Mouse (Mus musculus): ENCODE results near the gene Kbtbd2. TPM values are rescaled to one million over a fixed set of nuclear protein-coding genes. Genes with fewer than 3 reads are reported as not detected.

The Kbtbd2 gene
- polyA plus RNA-seq, 1 experiment, result 16.3 TPM

DNA sequence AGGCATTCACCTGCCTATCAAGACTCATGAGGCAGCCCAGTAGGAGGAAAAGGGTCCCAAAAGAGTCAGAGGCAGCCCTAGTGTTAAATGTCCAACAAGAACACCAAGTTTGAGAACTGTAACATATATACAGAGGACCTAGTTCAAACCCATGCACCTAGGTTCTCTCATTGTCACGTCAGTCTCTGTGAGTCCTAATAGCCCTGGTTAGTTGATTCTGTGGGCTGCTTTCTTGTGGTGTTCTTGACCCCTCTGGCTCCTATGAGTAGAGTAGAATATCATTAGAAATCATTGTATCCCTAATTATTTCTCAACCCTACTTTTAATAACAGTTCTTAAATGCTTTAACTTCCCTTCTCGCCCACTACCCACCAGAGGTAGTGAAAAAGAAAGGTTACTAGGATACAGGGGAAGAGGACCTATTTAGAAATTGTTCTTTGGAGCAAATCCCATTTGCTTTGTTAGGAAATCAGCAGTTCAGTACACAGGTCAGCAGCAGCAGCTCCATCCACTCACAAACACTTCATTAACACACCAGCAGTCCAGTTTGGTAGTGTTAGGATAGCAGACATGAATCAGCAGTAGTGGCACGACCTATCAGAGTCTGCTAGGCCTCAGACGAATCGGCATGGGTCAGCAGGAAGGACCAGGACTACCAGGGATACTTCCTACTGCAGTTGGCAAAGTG lies 21.0 kb upstream of the Kbtbd2 start:
- 85% methylated on average over 5 of the region's 5 CpGs for WGBS
- Histone ChIP-seq H3K36me3 (ENCODE audit: control insufficient read depth, insufficient read depth, low read length) (no peaks in the 10 kb centered on the region), H3K27ac (ENCODE audit: control insufficient read depth, insufficient read depth, low read length) (no peak overlapping the region), H3K27me3 (ENCODE audit: control insufficient read depth, insufficient read depth, low read length) (no peaks in the 10 kb centered on the region), H3K4me3 (ENCODE audit: control insufficient read depth, insufficient read depth, low read length) (no peak overlapping the region), H3K4me1 (replicated peaks; ENCODE audit: control insufficient read depth, insufficient read depth, low read length) (no peaks in the 10 kb centered on the region)
- no peak for DNase-seq
- TF ChIP-seq POLR2A (IDR thresholded peaks at IDR 0.05; ENCODE audit: control insufficient read depth, extremely low read depth, insufficient read depth, low read length, poor library complexity), result no peak
- TF ChIP-seq CTCF (IDR thresholded peaks at IDR 0.05; ENCODE audit: borderline replicate concordance, control insufficient read depth, extremely low read depth, insufficient read depth, low read length, poor library complexity), result no peak

DNA sequence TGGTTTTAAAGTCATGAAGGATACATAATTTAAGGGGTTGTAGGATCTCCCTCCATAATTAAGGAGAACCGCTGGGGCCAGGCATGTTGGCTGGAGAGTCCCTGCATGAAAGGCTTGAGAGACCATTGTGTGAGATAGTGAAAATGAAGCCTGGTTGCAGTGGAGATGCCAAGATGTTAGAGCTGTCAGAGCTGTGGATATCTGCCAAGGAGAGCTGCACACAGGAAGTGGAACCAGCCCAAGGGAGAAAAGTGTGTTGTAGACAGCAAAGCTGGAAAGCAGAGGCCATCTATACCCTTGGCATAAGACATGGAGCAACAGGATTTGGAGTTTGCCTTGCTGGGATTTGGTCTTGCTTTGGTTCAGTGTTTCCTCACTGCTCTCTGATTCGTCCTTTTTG lies 15.7 kb upstream of the Kbtbd2 start:
- Histone ChIP-seq H3K36me3 (ENCODE audit: control insufficient read depth, insufficient read depth, low read length) (no peaks in the 10 kb centered on the region), H3K27ac (ENCODE audit: control insufficient read depth, insufficient read depth, low read length) (no peak overlapping the region), H3K4me1 (replicated peaks; ENCODE audit: control insufficient read depth, insufficient read depth, low read length) (no peaks in the 10 kb centered on the region), H3K4me3 (ENCODE audit: control insufficient read depth, insufficient read depth, low read length) (no peak overlapping the region), H3K27me3 (ENCODE audit: control insufficient read depth, insufficient read depth, low read length) (no peaks in the 10 kb centered on the region)
- TF ChIP-seq POLR2A (IDR thresholded peaks at IDR 0.05; ENCODE audit: control insufficient read depth, extremely low read depth, insufficient read depth, low read length, poor library complexity), result no peak
- TF ChIP-seq CTCF (IDR thresholded peaks at IDR 0.05; ENCODE audit: borderline replicate concordance, control insufficient read depth, extremely low read depth, insufficient read depth, low read length, poor library complexity), result no peak
- WGBS, result 85% methylated on average over 2 of the region's 2 CpGs
- no peak for DNase-seq

DNA sequence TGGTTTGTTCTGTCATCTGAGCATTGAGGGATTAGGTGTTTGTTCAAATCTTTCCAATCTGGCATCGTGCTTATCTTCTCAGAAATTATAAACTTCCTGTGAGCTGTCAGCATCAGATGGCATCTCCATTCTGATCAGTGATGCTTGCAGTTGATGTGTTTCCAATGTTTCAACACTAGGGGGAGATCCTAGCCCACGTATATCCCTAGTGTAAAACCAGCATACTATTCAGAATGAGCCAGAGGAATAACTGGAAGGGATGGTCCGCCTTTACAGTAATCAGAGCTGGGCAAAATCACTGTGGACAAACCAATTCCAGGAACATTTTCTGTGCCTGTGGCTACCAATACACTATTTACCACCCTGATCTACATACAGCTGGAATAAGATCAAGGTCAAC lies 11.0 kb upstream of the Kbtbd2 start:
- DNase-seq, result peak; percentile 42
- WGBS, result 11% methylated on average over 3 of the region's 3 CpGs
- H3K4me3 ChIP-seq (ENCODE audit: control insufficient read depth, insufficient read depth, low read length), result no peak overlapping the region
- H3K27me3 ChIP-seq (ENCODE audit: control insufficient read depth, insufficient read depth, low read length), result no peaks in the 10 kb centered on the region
- H3K36me3 ChIP-seq (ENCODE audit: control insufficient read depth, insufficient read depth, low read length), result no peaks in the 10 kb centered on the region
- no peak overlapping the region for H3K27ac ChIP-seq (ENCODE audit: control insufficient read depth, insufficient read depth, low read length)
- H3K4me1 ChIP-seq (replicated peaks; ENCODE audit: control insufficient read depth, insufficient read depth, low read length), result no peaks in the 10 kb centered on the region
- TF ChIP-seq CTCF (IDR thresholded peaks at IDR 0.05; ENCODE audit: borderline replicate concordance, control insufficient read depth, extremely low read depth, insufficient read depth, low read length, poor library complexity), result no peak
- TF ChIP-seq POLR2A (IDR thresholded peaks at IDR 0.05; ENCODE audit: control insufficient read depth, extremely low read depth, insufficient read depth, low read length, poor library complexity), result no peak

DNA sequence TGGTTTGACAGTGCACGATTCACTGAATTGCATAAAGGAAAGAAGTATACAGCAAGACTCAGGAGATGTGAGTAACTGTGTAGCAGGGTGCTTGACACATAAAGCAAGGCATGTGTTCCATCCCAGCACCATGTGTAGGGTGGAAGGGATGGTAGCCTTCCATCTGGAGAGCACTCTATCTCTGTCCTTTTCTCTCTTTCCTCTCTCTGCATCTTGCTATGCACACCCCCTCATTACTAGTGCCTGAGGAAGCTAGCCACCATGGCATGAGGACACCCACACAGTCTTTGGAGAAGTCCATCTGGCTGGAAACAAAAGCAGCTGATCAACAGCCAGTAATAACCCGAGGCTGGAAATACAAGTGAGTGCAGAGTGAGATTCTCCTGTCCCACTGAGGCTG lies 8.6 kb upstream of the Kbtbd2 start:
- Histone ChIP-seq H3K4me3 (ENCODE audit: control insufficient read depth, insufficient read depth, low read length) (no peak overlapping the region), H3K4me1 (replicated peaks; ENCODE audit: control insufficient read depth, insufficient read depth, low read length) (no peaks in the 10 kb centered on the region), H3K27me3 (ENCODE audit: control insufficient read depth, insufficient read depth, low read length) (no peaks in the 10 kb centered on the region), H3K27ac (ENCODE audit: control insufficient read depth, insufficient read depth, low read length) (no peak overlapping the region), H3K36me3 (ENCODE audit: control insufficient read depth, insufficient read depth, low read length) (no peaks in the 10 kb centered on the region)
- 79% methylated on average over 2 of the region's 2 CpGs for WGBS
- no peak for TF ChIP-seq POLR2A (IDR thresholded peaks at IDR 0.05; ENCODE audit: control insufficient read depth, extremely low read depth, insufficient read depth, low read length, poor library complexity)
- TF ChIP-seq CTCF (IDR thresholded peaks at IDR 0.05; ENCODE audit: borderline replicate concordance, control insufficient read depth, extremely low read depth, insufficient read depth, low read length, poor library complexity), result no peak
- no peak for DNase-seq

DNA sequence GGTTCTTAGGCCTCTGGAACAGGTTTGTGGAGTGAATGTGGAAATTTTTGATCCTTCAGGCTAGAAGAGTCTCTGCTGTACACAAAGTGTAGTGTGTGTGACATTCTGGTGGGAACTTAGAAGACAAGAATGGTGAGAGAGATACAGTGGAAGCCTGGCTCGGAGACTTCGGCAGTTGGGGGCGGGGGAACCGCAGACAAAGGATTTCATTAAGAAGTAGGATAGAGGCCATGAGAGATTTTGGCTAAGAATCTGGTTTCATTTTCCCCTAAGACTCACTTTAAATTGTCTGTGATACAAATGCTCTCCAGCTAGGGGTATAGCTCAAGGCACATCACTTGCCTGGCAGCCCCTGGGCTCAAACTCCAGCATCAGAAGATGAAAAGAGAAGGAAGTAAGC lies 7.4 kb upstream of the Kbtbd2 start:
- WGBS, result 94% methylated on average over 4 of the region's 4 CpGs
- no peaks in the 10 kb centered on the region for H3K36me3 ChIP-seq (ENCODE audit: control insufficient read depth, insufficient read depth, low read length)
- H3K4me3 ChIP-seq (ENCODE audit: control insufficient read depth, insufficient read depth, low read length), result no peak overlapping the region
- no peaks in the 10 kb centered on the region for H3K27me3 ChIP-seq (ENCODE audit: control insufficient read depth, insufficient read depth, low read length)
- H3K27ac ChIP-seq (ENCODE audit: control insufficient read depth, insufficient read depth, low read length), result no peak overlapping the region
- TF ChIP-seq POLR2A (IDR thresholded peaks at IDR 0.05; ENCODE audit: control insufficient read depth, extremely low read depth, insufficient read depth, low read length, poor library complexity), result no peak
- no peak for TF ChIP-seq CTCF (IDR thresholded peaks at IDR 0.05; ENCODE audit: borderline replicate concordance, control insufficient read depth, extremely low read depth, insufficient read depth, low read length, poor library complexity)
- no peaks in the 10 kb centered on the region for H3K4me1 ChIP-seq (replicated peaks; ENCODE audit: control insufficient read depth, insufficient read depth, low read length)
- no peak for DNase-seq

DNA sequence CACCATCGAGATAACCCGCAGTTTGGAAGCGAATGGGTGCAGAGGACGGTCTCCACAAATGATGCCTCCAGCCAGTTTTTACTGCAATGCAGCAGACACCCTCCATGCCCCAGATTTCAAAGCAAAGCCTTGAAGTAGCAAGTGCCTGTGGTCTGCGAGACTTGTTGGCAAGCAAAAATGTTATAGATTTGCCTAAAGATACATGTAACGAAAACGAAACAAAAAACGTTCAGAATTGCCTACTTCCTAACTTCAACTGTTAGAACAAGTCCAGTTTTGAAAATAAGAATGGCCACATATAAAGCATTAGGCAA lies 496 bp upstream of the Kbtbd2 start:
- WGBS, result 0% methylated on average over 8 of the region's 8 CpGs
- H3K4me3 ChIP-seq (ENCODE audit: control insufficient read depth, insufficient read depth, low read length), result peak overlapping the region; percentile 58
- TF ChIP-seq POLR2A (IDR thresholded peaks at IDR 0.05; ENCODE audit: control insufficient read depth, extremely low read depth, insufficient read depth, low read length, poor library complexity), result no peak
- no peak for TF ChIP-seq CTCF (IDR thresholded peaks at IDR 0.05; ENCODE audit: borderline replicate concordance, control insufficient read depth, extremely low read depth, insufficient read depth, low read length, poor library complexity)
- peak overlapping the region; percentile 74 for H3K27ac ChIP-seq (ENCODE audit: control insufficient read depth, insufficient read depth, low read length)
- DNase-seq, result no peak
- no peaks in the 10 kb centered on the region for H3K36me3 ChIP-seq (ENCODE audit: control insufficient read depth, insufficient read depth, low read length)
- peaks cover 6% of the 10 kb centered on the region for H3K4me1 ChIP-seq (replicated peaks; ENCODE audit: control insufficient read depth, insufficient read depth, low read length)
- H3K27me3 ChIP-seq (ENCODE audit: control insufficient read depth, insufficient read depth, low read length), result no peaks in the 10 kb centered on the region

DNA sequence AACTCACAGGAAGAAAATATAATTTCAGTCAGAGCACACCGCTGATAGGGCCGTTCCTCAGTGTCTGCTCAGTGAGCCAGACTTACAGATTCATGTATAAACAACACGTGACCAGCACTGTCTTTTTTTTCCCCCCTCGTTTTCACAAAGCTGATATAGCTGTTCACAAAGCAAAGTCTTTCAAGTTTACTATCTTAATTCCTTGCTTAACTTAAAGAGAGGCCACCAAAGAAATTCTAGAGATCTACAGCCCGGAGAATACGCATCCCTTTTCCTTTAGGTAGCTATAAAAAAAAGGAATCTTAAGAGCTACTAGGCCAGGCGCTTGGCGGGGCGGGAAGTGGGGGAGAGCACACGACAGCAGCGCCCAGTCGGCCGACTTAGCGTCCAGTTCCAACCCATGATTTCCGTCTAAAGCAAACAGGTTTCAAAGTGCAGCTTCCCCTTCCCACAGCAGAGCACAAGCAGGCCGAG lies 908 bp downstream of the Kbtbd2 start:
- Histone ChIP-seq H3K4me1 (replicated peaks; ENCODE audit: control insufficient read depth, insufficient read depth, low read length) (peaks cover 6% of the 10 kb centered on the region), H3K36me3 (ENCODE audit: control insufficient read depth, insufficient read depth, low read length) (no peaks in the 10 kb centered on the region), H3K27me3 (ENCODE audit: control insufficient read depth, insufficient read depth, low read length) (no peaks in the 10 kb centered on the region), H3K27ac (ENCODE audit: control insufficient read depth, insufficient read depth, low read length) (peak overlapping the region; percentile 79), H3K4me3 (ENCODE audit: control insufficient read depth, insufficient read depth, low read length) (peak overlapping the region; percentile 58)
- 0% methylated on average over 16 of the region's 16 CpGs for WGBS
- DNase-seq, result peak; percentile 35
- TF ChIP-seq POLR2A (IDR thresholded peaks at IDR 0.05; ENCODE audit: control insufficient read depth, extremely low read depth, insufficient read depth, low read length, poor library complexity) (no peak), CTCF (IDR thresholded peaks at IDR 0.05; ENCODE audit: borderline replicate concordance, control insufficient read depth, extremely low read depth, insufficient read depth, low read length, poor library complexity) (no peak)
